Comparison of ENCODE assay signal across 9 mouse cellular contexts in genomic region chr8:70764026-70764425, GRCm38 (mm10). TPM values are rescaled to one million over a fixed set of nuclear protein-coding genes. Genes with fewer than 3 reads are reported as not detected.
DNase-seq lines count a peak whose midpoint lies in the region; ATAC-seq and TF ChIP-seq lines count a peak whose summit lies in the region.
"Had no signal": no experiment of that assay in that cellular context is flagged by ENCODE, and none has a peak within 500 bp of the region (broad histone marks: within the 10 kb centered on the region; RNA-seq: fewer than 3 reads in every experiment).

No protein-coding gene starts in this region.

- DNase-seq in heart, postnatal 4 days: no peak
- peak; percentile 82 for DNase-seq in liver, embryonic 13.5 days
- DNase-seq in stomach, postnatal 0 days (ENCODE audit: low spot score): peak; percentile 86
- DNase-seq in thymus, postnatal 0 days (ENCODE audit: low spot score): no peak
- no peak for DNase-seq in adrenal gland, postnatal 10 days
- no peak for DNase-seq in T-cell, adult 2 months (ENCODE audit: low spot score)

- ATAC-seq in heart, embryonic 13.5 days (ENCODE audit: extremely low read depth, insufficient number of reproducible peaks, low FRiP score, low TSS enrichment): no peak
- ATAC-seq in erythroblast, adult 5-6 weeks (replicated peaks; ENCODE audit: low FRiP score, poor library complexity, severe bottlenecking): peak; percentile 9
- ATAC-seq in liver, embryonic 13.5 days (ENCODE audit: low read depth): peak; percentile 53
- ATAC-seq in stomach, postnatal 0 days (ENCODE audit: low FRiP score, low TSS enrichment): peak; percentile 49

- H3K27me3 ChIP-seq in heart, embryonic 13.5 days (replicated peaks): peaks cover 6% of the 10 kb centered on the region; the same call in 1 of the 2 replicates
- no peaks in the 10 kb centered on the region for H3K27me3 ChIP-seq in liver, embryonic 13.5 days
- no peaks in the 10 kb centered on the region for H3K27me3 ChIP-seq in stomach, postnatal 0 days (ENCODE audit: control insufficient read depth, insufficient read depth, low read length)

- H3K4me3 ChIP-seq in heart, embryonic 13.5 days: no peak overlapping the region
- peak overlapping the region; percentile 68 for H3K4me3 ChIP-seq in liver, embryonic 13.5 days (replicated peaks)
- no peak overlapping the region for H3K4me3 ChIP-seq in stomach, postnatal 0 days (ENCODE audit: low read depth, low read length)

- H3K4me1 ChIP-seq in heart, embryonic 13.5 days: peaks cover 44% of the 10 kb centered on the region
- H3K4me1 ChIP-seq in liver, embryonic 13.5 days (replicated peaks): peaks cover 95% of the 10 kb centered on the region
- H3K4me1 ChIP-seq in stomach, postnatal 0 days (replicated peaks; ENCODE audit: control insufficient read depth, insufficient read depth): 0 out of 2 replicates have a peak, but pooled peaks cover 7% of the 10 kb centered on the region

- 46% methylated on average over 8 of the region's 8 CpGs for WGBS in heart, embryonic 13.5 days
- 14% methylated on average over 8 of the region's 8 CpGs for whole genome bisulfite sequencing in liver, embryonic 13.5 days (ENCODE audit: insufficient replicate concordance)
- 60% methylated on average over 8 of the region's 8 CpGs for WGBS in stomach, postnatal 0 days

- H3K9me3 ChIP-seq in heart, embryonic 13.5 days: no peaks in the 10 kb centered on the region
- no peaks in the 10 kb centered on the region for H3K9me3 ChIP-seq in liver, embryonic 13.5 days (replicated peaks)
- H3K9me3 ChIP-seq in stomach, postnatal 0 days (ENCODE audit: control insufficient read depth, low read length): no peaks in the 10 kb centered on the region

- no peak overlapping the region for H3K4me2 ChIP-seq in heart, embryonic 13.5 days
- peak overlapping the region; percentile 98 for H3K4me2 ChIP-seq in liver, embryonic 13.5 days
- H3K4me2 ChIP-seq in stomach, postnatal 0 days (replicated peaks; ENCODE audit: low read depth): no peak overlapping the region

- peak overlapping the region; percentile 12; the same call in 1 of the 2 replicates for H3K27ac ChIP-seq in heart, embryonic 13.5 days (replicated peaks)
- peak overlapping the region; percentile 96 for H3K27ac ChIP-seq in liver, embryonic 13.5 days
- peak overlapping the region; percentile 82 for H3K27ac ChIP-seq in stomach, postnatal 0 days (replicated peaks)

- TF ChIP-seq CTCF in stomach, postnatal 0 days (IDR thresholded peaks at IDR 0.05; ENCODE audit: low read depth): no peak

- peak overlapping the region; percentile 25; the same call in 1 of the 2 replicates for H3K9ac ChIP-seq in heart, embryonic 13.5 days
- H3K9ac ChIP-seq in liver, embryonic 13.5 days: peak overlapping the region; percentile 83
- no peak overlapping the region for H3K9ac ChIP-seq in stomach, postnatal 0 days (ENCODE audit: low read length)

- TF ChIP-seq EP300 in stomach, postnatal 0 days (optimal IDR thresholded peaks at IDR 0.05): no peak

- H3K36me3 ChIP-seq in heart, embryonic 13.5 days: peaks cover 24% of the 10 kb centered on the region
- H3K36me3 ChIP-seq in liver, embryonic 13.5 days: peaks cover 20% of the 10 kb centered on the region
- H3K36me3 ChIP-seq in stomach, postnatal 0 days (ENCODE audit: control insufficient read depth, insufficient read depth, low read length): peaks cover 13% of the 10 kb centered on the region

RNA-seq across cellular contexts. Expression of gene Mpv17l2, which starts 3.3 kb away (rescaled TPM):
- polyA plus RNA-seq in heart, embryonic 13.5 days (2015; fragmentation: Nextera tagmentation; extraction: Ambion mirVana): 41.6 and 48.4 TPM in 2 replicates
- 10 to 100 TPM; 35.8 to 37.9 TPM for total RNA-seq in heart, postnatal 4 days (2021)
- total RNA-seq in erythroblast, adult 5-6 weeks (2015; ENCODE audit: low replicate concordance): 8.2 and 9.6 TPM in 2 replicates
- total RNA-seq in erythroblast, adult 5-6 weeks (2017; ENCODE audit: low replicate concordance): 3.8 and 6.4 TPM in 2 replicates
- polyA plus RNA-seq in liver, embryonic 13.5 days (2015; fragmentation: Nextera tagmentation; extraction: Ambion mirVana): 45.6 and 50.4 TPM in 2 replicates
- polyA plus RNA-seq in stomach, postnatal 0 days (2015; fragmentation: Nextera tagmentation; extraction: Ambion mirVana): 77.3 and 80.1 TPM in 2 replicates
- polyA plus RNA-seq in thymus, postnatal 0 days (2015; fragmentation: Nextera tagmentation; extraction: Ambion mirVana): 54.3 and 54.4 TPM in 2 replicates
- total RNA-seq in adrenal gland, postnatal 10 days (2021): 100 to 1,000 TPM in 1 of 2 experiments, 10 to 100 TPM in 1; 92.9 to 106 TPM

RNA-seq across cellular contexts. Expression of gene Rab3a, which starts 9.5 kb away (rescaled TPM):
- 17.4 and 23.2 TPM in 2 replicates for polyA plus RNA-seq in heart, embryonic 13.5 days (2015; fragmentation: Nextera tagmentation; extraction: Ambion mirVana)
- total RNA-seq in heart, postnatal 4 days (2021): 10 to 100 TPM; 27.3 to 28.7 TPM
- not detected in 2 replicates for total RNA-seq in erythroblast, adult 5-6 weeks (2015; ENCODE audit: low replicate concordance)
- total RNA-seq in erythroblast, adult 5-6 weeks (2017; ENCODE audit: low replicate concordance): 1.5 TPM in 1 of 2 replicates, not detected in the other
- polyA plus RNA-seq in liver, embryonic 13.5 days (2015; fragmentation: Nextera tagmentation; extraction: Ambion mirVana): 2.7 and 3.9 TPM in 2 replicates
- polyA plus RNA-seq in stomach, postnatal 0 days (2015; fragmentation: Nextera tagmentation; extraction: Ambion mirVana): 18.9 and 19.0 TPM in 2 replicates
- polyA plus RNA-seq in thymus, postnatal 0 days (2015; fragmentation: Nextera tagmentation; extraction: Ambion mirVana): 7.0 and 8.0 TPM in 2 replicates
- total RNA-seq in adrenal gland, postnatal 10 days (2021): 10 to 100 TPM; 53.3 to 53.9 TPM

RNA-seq across cellular contexts. Expression of gene Pik3r2, which starts 12.5 kb away (rescaled TPM):
- 34.9 and 36.5 TPM in 2 replicates for polyA plus RNA-seq in heart, embryonic 13.5 days (2015; fragmentation: Nextera tagmentation; extraction: Ambion mirVana)
- total RNA-seq in heart, postnatal 4 days (2021): 10 to 100 TPM; 36.0 to 39.2 TPM
- 4.8 and 12.1 TPM in 2 replicates for total RNA-seq in erythroblast, adult 5-6 weeks (2015; ENCODE audit: low replicate concordance)
- total RNA-seq in erythroblast, adult 5-6 weeks (2017; ENCODE audit: low replicate concordance): 5.9 and 6.3 TPM in 2 replicates
- polyA plus RNA-seq in liver, embryonic 13.5 days (2015; fragmentation: Nextera tagmentation; extraction: Ambion mirVana): 18.0 and 18.2 TPM in 2 replicates
- polyA plus RNA-seq in stomach, postnatal 0 days (2015; fragmentation: Nextera tagmentation; extraction: Ambion mirVana): 36.8 and 39.0 TPM in 2 replicates
- polyA plus RNA-seq in thymus, postnatal 0 days (2015; fragmentation: Nextera tagmentation; extraction: Ambion mirVana): 35.1 and 38.6 TPM in 2 replicates
- total RNA-seq in adrenal gland, postnatal 10 days (2021): 10 to 100 TPM; 37.7 to 46.4 TPM

RNA-seq across cellular contexts. Expression of gene Pde4c, which starts 40.5 kb away (rescaled TPM):
- 0.14 TPM in 1 of 2 replicates, not detected in the other for polyA plus RNA-seq in heart, embryonic 13.5 days (2015; fragmentation: Nextera tagmentation; extraction: Ambion mirVana)
- total RNA-seq in heart, postnatal 4 days (2021): 1 to 10 TPM in 1 of 2 experiments, under 1 TPM in 1; 0.74 to 1.0 TPM
- total RNA-seq in erythroblast, adult 5-6 weeks (2015; ENCODE audit: low replicate concordance): not detected in 2 replicates
- not detected in 2 replicates for total RNA-seq in erythroblast, adult 5-6 weeks (2017; ENCODE audit: low replicate concordance)
- polyA plus RNA-seq in liver, embryonic 13.5 days (2015; fragmentation: Nextera tagmentation; extraction: Ambion mirVana): 0.40 and 0.43 TPM in 2 replicates
- 0.27 and 0.35 TPM in 2 replicates for polyA plus RNA-seq in stomach, postnatal 0 days (2015; fragmentation: Nextera tagmentation; extraction: Ambion mirVana)
- 0.28 and 0.35 TPM in 2 replicates for polyA plus RNA-seq in thymus, postnatal 0 days (2015; fragmentation: Nextera tagmentation; extraction: Ambion mirVana)
- total RNA-seq in adrenal gland, postnatal 10 days (2021): 1 to 10 TPM; 2.4 to 2.8 TPM
- total RNA-seq: megakaryocyte, adult 5-6 weeks had no signal

RNA-seq across cellular contexts. Expression of gene Mast3, which starts 40.8 kb away (rescaled TPM):
- 5.6 and 6.7 TPM in 2 replicates for polyA plus RNA-seq in heart, embryonic 13.5 days (2015; fragmentation: Nextera tagmentation; extraction: Ambion mirVana)
- total RNA-seq in heart, postnatal 4 days (2021): 1 to 10 TPM; 8.4 to 8.9 TPM
- total RNA-seq in erythroblast, adult 5-6 weeks (2015; ENCODE audit: low replicate concordance): 21.7 and 29.2 TPM in 2 replicates
- total RNA-seq in erythroblast, adult 5-6 weeks (2017; ENCODE audit: low replicate concordance): 3.9 and 5.4 TPM in 2 replicates
- polyA plus RNA-seq in liver, embryonic 13.5 days (2015; fragmentation: Nextera tagmentation; extraction: Ambion mirVana): 4.9 and 6.2 TPM in 2 replicates
- 5.6 and 5.7 TPM in 2 replicates for polyA plus RNA-seq in stomach, postnatal 0 days (2015; fragmentation: Nextera tagmentation; extraction: Ambion mirVana)
- 37.2 and 37.3 TPM in 2 replicates for polyA plus RNA-seq in thymus, postnatal 0 days (2015; fragmentation: Nextera tagmentation; extraction: Ambion mirVana)
- total RNA-seq in adrenal gland, postnatal 10 days (2021): 10 to 100 TPM; 17.7 to 22.8 TPM

Comparison
In these comparisons a context has a peak if more than half of its experiments do, and no peak if none do; other contexts are left out.
1. H3K27ac ChIP-seq: peak in every context shown above with its lines; median percentile 96 in liver, embryonic 13.5 days; 82 in stomach, postnatal 0 days; 12 in heart, embryonic 13.5 days.
2. DNase-seq: peak in liver, embryonic 13.5 days (single experiment) and stomach, postnatal 0 days (single experiment); none in heart, postnatal 4 days (single experiment), thymus, postnatal 0 days (single experiment), adrenal gland, postnatal 10 days (single experiment) and T-cell, adult 2 months (single experiment).